Comparison of ENCODE assay signal across 9 mouse cellular contexts in genomic region chr11:116530187-116531147, GRCm38 (mm10). TPM values are rescaled to one million over a fixed set of nuclear protein-coding genes. Genes with fewer than 3 reads are reported as not detected.
DNase-seq lines count a peak whose midpoint lies in the region; ATAC-seq and TF ChIP-seq lines count a peak whose summit lies in the region.
"Had no signal": no experiment of that assay in that cellular context is flagged by ENCODE, and none has a peak within 500 bp of the region (broad histone marks: within the 10 kb centered on the region; RNA-seq: fewer than 3 reads in every experiment).

TSS of gene Sphk1 (plus strand) at chr11:116530925.

- intact Hi-C loops in heart, postnatal 36 days (cut with DNase I): no loop called here

- no peaks in the 10 kb centered on the region for H3K9me3 ChIP-seq in heart, postnatal 0 days (replicated peaks; ENCODE audit: control insufficient read depth, low read length)
- H3K9me3 ChIP-seq in embryonic facial prominence, embryonic 15.5 days (replicated peaks): no peaks in the 10 kb centered on the region
- H3K9me3 ChIP-seq in kidney, embryonic 14.5 days (ENCODE audit: control insufficient read depth, low read length): no peaks in the 10 kb centered on the region

- H3K4me2 ChIP-seq in heart, postnatal 0 days (ENCODE audit: low read depth, low read length): peak within 1 kb of the TSS; percentile 91
- H3K4me2 ChIP-seq in embryonic facial prominence, embryonic 15.5 days (replicated peaks): peak within 1 kb of the TSS; percentile 99
- H3K4me2 ChIP-seq in kidney, embryonic 14.5 days (replicated peaks; ENCODE audit: low read depth, low read length): peak within 1 kb of the TSS; percentile 93

- H3K9ac ChIP-seq in heart, postnatal 0 days (replicated peaks; ENCODE audit: low read depth, low read length): peak within 1 kb of the TSS; percentile 56; the same call in 1 of the 2 replicates
- peak within 1 kb of the TSS; percentile 13; the same call in 1 of the 2 replicates for H3K9ac ChIP-seq in embryonic facial prominence, embryonic 15.5 days
- peak within 1 kb of the TSS; percentile 50 for H3K9ac ChIP-seq in kidney, embryonic 14.5 days (ENCODE audit: low read depth, low read length)

- no peak for TF ChIP-seq CTCF in heart, postnatal 0 days (IDR thresholded peaks at IDR 0.05; ENCODE audit: low read depth)

- peak within 1 kb of the TSS; percentile 59 for H3K4me3 ChIP-seq in heart, postnatal 0 days (ENCODE audit: low read depth, low read length)
- peak within 1 kb of the TSS; percentile 61 for H3K4me3 ChIP-seq in embryonic facial prominence, embryonic 15.5 days (replicated peaks)
- H3K4me3 ChIP-seq in kidney, embryonic 14.5 days (ENCODE audit: low read length): peak within 1 kb of the TSS; percentile 53

- H3K27me3 ChIP-seq in heart, postnatal 0 days (ENCODE audit: control insufficient read depth, insufficient read depth, low read length): peaks cover 55% of the 10 kb centered on the region
- H3K27me3 ChIP-seq in embryonic facial prominence, embryonic 15.5 days: peaks cover 44% of the 10 kb centered on the region
- H3K27me3 ChIP-seq in kidney, embryonic 14.5 days (ENCODE audit: control insufficient read depth, insufficient read depth, low read length): peaks cover 33% of the 10 kb centered on the region

- no peak for TF ChIP-seq EP300 in heart, postnatal 0 days (IDR thresholded peaks at IDR 0.05; ENCODE audit: low read depth)

- no peak within 1 kb of the TSS for H3K27ac ChIP-seq in heart, postnatal 0 days (ENCODE audit: low read depth)
- H3K27ac ChIP-seq in embryonic facial prominence, embryonic 15.5 days (replicated peaks): 0 out of 2 replicates have a peak within 1 kb of the TSS, but pooled peaks have one; percentile 76
- H3K27ac ChIP-seq in kidney, embryonic 14.5 days (ENCODE audit: low read depth, low read length): no peak within 1 kb of the TSS

- DNase-seq in heart, postnatal 0 days (ENCODE audit: low spot score): no peak
- DNase-seq in heart, postnatal 36 days: no peak
- peak; percentile 74 for DNase-seq in lung, postnatal 36 days
- no peak for DNase-seq in adrenal gland, postnatal 14 days
- no peak for DNase-seq in adrenal gland, adult (ENCODE audit: inconsistent age in 2 of 2, low spot score in 1 of 2)

- no peak for ATAC-seq in heart, postnatal 0 days (ENCODE audit: insufficient read depth, low read depth)
- ATAC-seq in embryonic facial prominence, embryonic 15.5 days (ENCODE audit: insufficient number of reproducible peaks, low FRiP score, low TSS enrichment, low read depth): no peak
- no peak for ATAC-seq in kidney, embryonic 14.5 days (ENCODE audit: low FRiP score, low TSS enrichment)
- no peak for ATAC-seq in frontal cortex, adult (ENCODE audit: low TSS enrichment)

- peaks cover 24% of the 10 kb centered on the region for H3K4me1 ChIP-seq in heart, postnatal 0 days (ENCODE audit: control insufficient read depth, insufficient read depth)
- peaks cover 42% of the 10 kb centered on the region for H3K4me1 ChIP-seq in embryonic facial prominence, embryonic 15.5 days
- H3K4me1 ChIP-seq in kidney, embryonic 14.5 days (ENCODE audit: control insufficient read depth, insufficient read depth, low read length): peaks cover 27% of the 10 kb centered on the region

- 47% methylated on average over 11 of the region's 11 CpGs for WGBS in heart, postnatal 0 days
- 32% methylated on average over 11 of the region's 11 CpGs for WGBS in embryonic facial prominence, embryonic 15.5 days
- WGBS in kidney, embryonic 14.5 days: 31% methylated on average over 11 of the region's 11 CpGs

- H3K36me3 ChIP-seq in heart, postnatal 0 days (replicated peaks; ENCODE audit: control insufficient read depth, insufficient read depth, low read length): no peaks in the 10 kb centered on the region
- no peaks in the 10 kb centered on the region for H3K36me3 ChIP-seq in embryonic facial prominence, embryonic 15.5 days
- no peaks in the 10 kb centered on the region for H3K36me3 ChIP-seq in kidney, embryonic 14.5 days (ENCODE audit: control insufficient read depth, insufficient read depth, low read length)

RNA-seq across cellular contexts. Expression of gene Sphk1, which starts in this region (rescaled TPM):
- 1.9 and 3.1 TPM in 2 replicates for total RNA-seq in heart, postnatal 0 days (2014; rRNA removed; ENCODE audit: low replicate concordance)
- 2.0 TPM in 2 replicates for polyA plus RNA-seq in heart, postnatal 0 days (2015; fragmentation: Nextera tagmentation; extraction: Ambion mirVana)
- 1 to 10 TPM; 1.0 to 1.2 TPM for total RNA-seq in heart, postnatal 36 days (2021)
- 12.3 and 12.5 TPM in 2 replicates for polyA plus RNA-seq in embryonic facial prominence, embryonic 15.5 days (2015; fragmentation: Nextera tagmentation; extraction: Ambion mirVana)
- polyA plus RNA-seq in kidney, embryonic 14.5 days (2014; fragmentation: Nextera tagmentation; extraction: Ambion mirVana): 3.0 and 3.7 TPM in 2 replicates
- 2.3 and 3.5 TPM in 2 replicates for total RNA-seq in adrenal gland, postnatal 14 days (2021)
- total RNA-seq: neutrophil, adult 5-6 weeks had no signal
